Mouse (Mus musculus) embryonic facial prominence, embryonic 12.5 days (tissue): Measurements from ENCODE around the gene Ttc16. TPM values are rescaled to one million over a fixed set of nuclear protein-coding genes. Genes with fewer than 3 reads are reported as not detected.

ENCODE experiments used
- ATAC-seq: fragments of 200-750 bp; cut with Nextera tagmentation; 2 replicates; pipeline ENCODE4 v1.8.0; 2017; ENCODE audit not compliant: insufficient number of reproducible peaks, insufficient read depth, low FRiP score, low TSS enrichment
- H3K27ac ChIP-seq: fragments of 300-500 bp; sonication (generic); 2 replicates; pipeline ENCODE4 v1.5.1; 2016; ENCODE audit warnings: mild to moderate bottlenecking
- H3K27me3 ChIP-seq: fragments of 300-500 bp; sonication (generic); 2 replicates; pipeline ENCODE4 v1.6.1; 2016; ENCODE audit warnings: mild to moderate bottlenecking, moderate library complexity
- H3K36me3 ChIP-seq: fragments of 300-500 bp; sonication (generic); 2 replicates; pipeline ENCODE4 v1.6.1; 2016; ENCODE audit warnings: mild to moderate bottlenecking
- H3K4me1 ChIP-seq: fragments of 300-500 bp; sonication (generic); 2 replicates; pipeline ENCODE4 v1.6.1; 2016
- H3K4me2 ChIP-seq: fragments of 300-500 bp; sonication (generic); replicated peaks from 2 replicates; pipeline ENCODE4 v1.6.1; 2016; ENCODE audit warnings: mild to moderate bottlenecking, moderate library complexity
- H3K4me3 ChIP-seq: fragments of 300-500 bp; sonication (generic); 2 replicates; pipeline ENCODE4 v1.5.1; 2016; ENCODE audit warnings: mild to moderate bottlenecking
- H3K9ac ChIP-seq: fragments of 300-500 bp; sonication (generic); 2 replicates; pipeline ENCODE4 v1.6.1; 2016; ENCODE audit warnings: mild to moderate bottlenecking, moderate library complexity
- H3K9me3 ChIP-seq: fragments of 300-500 bp; sonication (generic); 2 replicates; pipeline ENCODE4 v1.6.1; 2016; ENCODE audit warnings: mild to moderate bottlenecking, moderate library complexity
- WGBS: fragments of 180-500 bp; shearing (Covaris S2); methylation state at CpG from one replicate; pipeline ENCODE4 v1.1.7; 2016; 5-methylcytosine and 5-hydroxymethylcytosine counted together
- polyA plus RNA-seq: library from polyadenylated mRNA; unstranded; fragments of >200 nt; fragmentation: Nextera tagmentation; extraction: Ambion mirVana; gene quantifications from 2 replicates; pipeline ENCODE4 v1.2.1, GENCODE M21; 2016

The Ttc16 gene
- polyA plus RNA-seq, 1 experiment from 2014 or later: 0.23 TPM

DNA sequence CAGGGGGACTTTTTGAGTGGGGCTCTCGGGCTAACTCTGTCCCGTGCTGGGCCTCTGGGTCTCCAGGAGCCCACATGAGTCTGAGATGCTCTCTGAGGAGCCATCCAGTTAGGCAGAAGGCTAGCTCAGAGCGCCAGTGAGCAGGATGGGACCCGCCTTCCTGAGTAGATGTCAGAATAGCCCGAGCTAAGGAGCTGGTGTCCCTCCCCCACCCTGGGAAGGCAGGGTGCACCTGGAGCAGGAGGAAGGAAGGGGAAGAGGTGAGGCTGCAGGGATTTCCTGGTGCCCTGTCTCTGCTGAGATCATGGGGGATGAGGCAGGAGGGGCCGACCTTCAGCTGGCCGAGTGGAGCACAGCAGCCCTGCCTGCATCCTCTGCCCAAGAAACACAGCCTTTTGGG, 47.0 kb downstream of the Ttc16 start:
- 0 out of 2 replicates have a peak overlapping the region, but pooled peaks have one; percentile 24 for H3K9ac ChIP-seq
- peaks cover 40% of the 10 kb centered on the region for H3K4me1 ChIP-seq
- 44% methylated on average over 7 of the region's 7 CpGs for WGBS
- H3K27ac ChIP-seq: peak overlapping the region; percentile 81
- peak overlapping the region; percentile 35 for H3K4me3 ChIP-seq
- no peaks in the 10 kb centered on the region for H3K36me3 ChIP-seq
- no peaks in the 10 kb centered on the region for H3K27me3 ChIP-seq
- ATAC-seq: no peak
- H3K4me2 ChIP-seq: peak overlapping the region; percentile 49
- no peaks in the 10 kb centered on the region for H3K9me3 ChIP-seq

DNA sequence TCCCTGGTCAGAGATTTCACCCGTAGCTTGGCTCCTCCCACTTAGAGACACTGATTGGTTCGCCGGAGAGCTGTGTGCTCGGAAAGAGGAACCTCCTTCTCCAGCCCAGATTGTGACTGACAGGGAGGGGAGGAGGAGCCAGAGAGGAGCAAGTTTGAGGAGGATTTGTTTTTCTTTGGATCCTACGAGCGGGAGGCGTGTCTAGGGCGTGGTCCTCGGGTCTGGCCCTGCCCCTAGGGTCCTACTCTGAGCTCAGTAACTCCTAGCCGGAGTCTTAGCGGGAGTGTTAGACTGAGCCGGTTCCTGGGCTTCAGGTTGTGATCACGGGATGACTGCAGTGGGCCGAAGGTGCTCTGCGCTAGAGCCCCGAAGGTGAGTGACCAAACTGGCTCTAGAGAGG, 48.0 kb downstream of the Ttc16 start:
- Histone ChIP-seq H3K9me3 (no peaks in the 10 kb centered on the region), H3K27me3 (no peaks in the 10 kb centered on the region; the same call in 1 of the 2 replicates), H3K4me2 (peak overlapping the region; percentile 49), H3K27ac (peak overlapping the region; percentile 81; the same call in 1 of the 2 replicates), H3K36me3 (no peaks in the 10 kb centered on the region), H3K9ac (peak overlapping the region; percentile 39; the same call in 1 of the 2 replicates), H3K4me1 (peaks cover 41% of the 10 kb centered on the region), H3K4me3 (peak overlapping the region; percentile 35)
- peak; percentile 92 for ATAC-seq
- WGBS: 1% methylated on average over 16 of the region's 16 CpGs

DNA sequence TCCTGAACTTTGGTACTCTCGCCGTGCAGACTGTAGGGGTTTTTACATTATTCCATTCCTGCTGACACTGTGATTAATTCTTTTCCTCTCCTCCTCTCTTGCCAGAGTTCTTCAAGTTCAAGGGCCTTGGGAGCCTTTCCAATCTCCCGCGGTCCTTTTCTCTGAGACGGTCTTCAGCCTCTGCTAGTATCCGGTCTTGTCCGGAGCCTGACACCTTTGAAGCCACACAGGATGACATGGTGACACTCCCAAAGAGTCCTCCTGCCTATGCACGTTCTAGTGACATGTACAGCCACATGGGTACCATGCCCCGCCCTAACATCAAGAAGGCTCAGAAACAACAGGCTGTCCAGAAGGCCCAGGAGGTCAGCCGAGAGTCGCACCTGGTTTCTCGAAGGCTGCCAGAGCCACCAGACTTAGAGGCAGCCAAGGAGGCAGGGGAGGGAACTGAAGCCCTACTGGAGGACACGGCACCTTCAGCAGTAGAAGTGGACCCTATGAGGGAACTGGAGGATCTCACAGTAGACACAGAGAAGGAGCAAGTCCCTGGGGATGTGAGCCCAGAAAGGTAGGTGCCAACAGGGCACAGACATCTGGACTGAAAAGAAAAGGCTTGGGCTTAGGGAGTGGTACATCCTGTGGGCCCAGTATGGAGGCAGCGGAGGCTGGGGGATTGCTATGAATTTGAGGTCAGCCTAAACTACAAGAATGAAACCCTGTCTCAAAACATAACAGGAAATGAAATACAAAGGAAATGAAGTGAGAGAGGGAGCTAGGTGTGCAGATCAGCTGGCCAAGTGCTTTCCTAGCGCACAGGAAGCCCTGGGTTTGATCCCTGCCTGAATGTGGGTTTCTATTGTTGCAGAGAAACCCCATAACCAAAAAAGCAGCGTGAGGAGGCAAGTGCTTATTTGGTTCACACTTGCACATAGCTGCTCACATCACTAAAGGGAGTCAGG, 50.3 kb downstream of the Ttc16 start:
- no peak for ATAC-seq
- 83% methylated on average over 16 of the region's 16 CpGs for WGBS
- H3K4me3 ChIP-seq: no peak overlapping the region
- H3K4me2 ChIP-seq: no peak overlapping the region
- no peaks in the 10 kb centered on the region for H3K36me3 ChIP-seq
- no peaks in the 10 kb centered on the region; the same call in 1 of the 2 replicates for H3K27me3 ChIP-seq
- no peak overlapping the region for H3K9ac ChIP-seq
- H3K27ac ChIP-seq: no peak overlapping the region
- peaks cover 38% of the 10 kb centered on the region for H3K4me1 ChIP-seq
- H3K9me3 ChIP-seq: no peaks in the 10 kb centered on the region

DNA sequence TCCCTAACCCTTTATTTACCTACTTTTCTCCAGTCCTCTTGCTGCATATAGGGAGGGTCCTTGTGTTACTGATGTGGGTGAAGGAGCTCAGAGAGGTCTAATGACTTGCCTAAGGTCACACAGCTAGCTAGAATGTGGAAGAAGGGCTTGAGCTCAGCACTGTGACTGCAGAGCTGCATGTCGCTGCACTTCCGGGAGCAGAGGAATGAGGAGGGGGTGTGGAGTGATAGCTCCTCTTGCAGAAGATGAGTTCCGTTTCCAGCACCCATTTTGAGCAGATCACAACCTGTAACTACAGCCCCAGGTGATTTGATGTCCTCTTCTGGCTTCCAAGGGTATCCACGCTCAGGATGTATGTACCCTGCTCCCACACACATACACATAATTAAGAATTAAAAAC, 51.3 kb downstream of the Ttc16 start:
- 79% methylated on average over 4 of the region's 4 CpGs for WGBS
- H3K4me2 ChIP-seq: no peak overlapping the region
- ATAC-seq: no peak
- no peak overlapping the region for H3K9ac ChIP-seq
- H3K9me3 ChIP-seq: no peaks in the 10 kb centered on the region
- H3K27me3 ChIP-seq: no peaks in the 10 kb centered on the region; the same call in 1 of the 2 replicates
- H3K36me3 ChIP-seq: no peaks in the 10 kb centered on the region
- no peak overlapping the region for H3K4me3 ChIP-seq
- no peak overlapping the region for H3K27ac ChIP-seq
- peaks cover 30% of the 10 kb centered on the region for H3K4me1 ChIP-seq

DNA sequence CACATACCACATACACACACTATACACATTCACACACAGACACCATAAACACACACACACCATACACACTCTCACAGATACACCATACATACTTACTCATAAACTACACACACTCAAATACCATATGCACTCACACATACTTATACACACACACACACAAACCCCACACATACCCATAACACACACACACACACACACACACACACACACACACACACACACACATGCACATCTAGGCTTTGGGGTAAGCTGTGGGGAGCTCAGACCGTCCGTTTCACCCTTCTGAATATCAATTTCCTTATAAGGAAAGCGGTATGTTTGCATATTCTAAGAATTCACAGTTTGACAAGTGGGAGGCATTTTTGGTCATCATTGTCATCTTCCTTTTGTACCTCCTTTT, 52.9 kb downstream of the Ttc16 start:
- Histone ChIP-seq H3K4me3 (no peak overlapping the region), H3K9me3 (no peaks in the 10 kb centered on the region), H3K9ac (0 out of 2 replicates have a peak overlapping the region, but pooled peaks have one; percentile 1), H3K27me3 (no peaks in the 10 kb centered on the region; the same call in 1 of the 2 replicates), H3K36me3 (no peaks in the 10 kb centered on the region), H3K27ac (no peak overlapping the region; the same call in 1 of the 2 replicates), H3K4me2 (no peak overlapping the region; the same call in 1 of the 2 replicates), H3K4me1 (peaks cover 24% of the 10 kb centered on the region)
- 77% methylated on average over 3 of the region's 3 CpGs for WGBS
- ATAC-seq: no peak

DNA sequence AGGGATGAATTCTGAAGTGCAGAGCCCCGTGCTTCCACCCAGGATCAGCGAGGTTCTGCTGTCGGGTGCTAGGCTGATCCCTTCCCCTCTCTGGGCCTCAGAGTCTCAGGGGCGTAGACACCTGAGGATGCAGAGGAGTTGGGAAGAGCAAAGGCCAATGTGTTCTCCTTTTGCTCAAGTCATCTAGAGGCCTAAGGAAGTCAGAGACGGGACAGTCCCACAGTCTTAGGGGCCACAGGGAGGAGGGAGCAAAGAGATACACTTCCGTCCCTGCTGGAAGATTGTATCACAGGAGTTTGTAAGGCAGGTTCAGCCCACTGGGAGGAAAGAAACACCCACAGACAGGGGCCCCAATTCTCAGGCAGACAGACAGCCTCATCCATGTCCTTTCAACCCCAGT, 53.4 kb downstream of the Ttc16 start:
- Histone ChIP-seq H3K4me2 (peak overlapping the region; percentile 27), H3K4me1 (peaks cover 24% of the 10 kb centered on the region), H3K4me3 (no peak overlapping the region), H3K36me3 (no peaks in the 10 kb centered on the region), H3K9ac (0 out of 2 replicates have a peak overlapping the region, but pooled peaks have one; percentile 1), H3K27ac (no peak overlapping the region; the same call in 1 of the 2 replicates), H3K27me3 (no peaks in the 10 kb centered on the region; the same call in 1 of the 2 replicates), H3K9me3 (no peaks in the 10 kb centered on the region)
- WGBS: 54% methylated on average over 6 of the region's 6 CpGs
- ATAC-seq: no peak

DNA sequence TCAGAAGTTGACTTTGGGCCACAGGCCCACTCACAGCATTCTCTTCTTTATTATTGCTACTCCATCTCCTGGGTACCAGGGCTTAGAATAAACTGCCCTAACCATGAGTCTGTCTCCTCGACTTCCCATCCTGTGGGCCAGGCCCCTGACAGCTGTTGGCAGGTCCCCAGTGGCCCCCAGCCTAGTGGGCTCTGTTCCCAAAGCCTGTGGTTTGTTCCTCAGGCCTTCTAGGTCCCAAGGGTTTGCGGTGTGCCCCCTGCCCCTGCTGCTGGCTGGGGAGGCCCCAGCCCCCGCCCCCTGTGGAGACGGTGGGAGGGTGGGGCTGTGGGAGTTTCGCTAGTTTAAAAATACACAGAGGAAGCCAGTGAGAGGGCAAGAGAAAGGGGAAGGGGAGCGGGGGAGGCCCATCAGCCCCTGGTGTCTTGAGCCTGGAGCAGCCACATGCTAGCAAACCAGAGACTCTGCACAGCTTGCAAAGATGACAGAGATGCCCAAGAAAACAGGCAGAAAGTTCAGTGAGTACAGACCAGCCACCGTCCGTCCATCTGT, 54.7 kb downstream of the Ttc16 start, which contains the start of gene Sh2d3c:
Gene Sh2d3c (plus strand): TSS at position 375 of the 549 bp plus-strand sequence.
- H3K36me3 ChIP-seq: no peaks in the 10 kb centered on the region
- H3K4me2 ChIP-seq: peak within 1 kb of the TSS; percentile 27
- H3K4me1 ChIP-seq: peaks cover 24% of the 10 kb centered on the region
- WGBS: 40% methylated on average over 8 of the region's 8 CpGs
- ATAC-seq: 0 out of 2 replicates have a peak, but pooled peaks have one; percentile 12
- H3K9me3 ChIP-seq: no peaks in the 10 kb centered on the region
- no peak within 1 kb of the TSS for H3K4me3 ChIP-seq
- H3K27me3 ChIP-seq: no peaks in the 10 kb centered on the region; the same call in 1 of the 2 replicates
- peak within 1 kb of the TSS; percentile 33; the same call in 1 of the 2 replicates for H3K9ac ChIP-seq
- H3K27ac ChIP-seq: peak within 1 kb of the TSS; percentile 51

DNA sequence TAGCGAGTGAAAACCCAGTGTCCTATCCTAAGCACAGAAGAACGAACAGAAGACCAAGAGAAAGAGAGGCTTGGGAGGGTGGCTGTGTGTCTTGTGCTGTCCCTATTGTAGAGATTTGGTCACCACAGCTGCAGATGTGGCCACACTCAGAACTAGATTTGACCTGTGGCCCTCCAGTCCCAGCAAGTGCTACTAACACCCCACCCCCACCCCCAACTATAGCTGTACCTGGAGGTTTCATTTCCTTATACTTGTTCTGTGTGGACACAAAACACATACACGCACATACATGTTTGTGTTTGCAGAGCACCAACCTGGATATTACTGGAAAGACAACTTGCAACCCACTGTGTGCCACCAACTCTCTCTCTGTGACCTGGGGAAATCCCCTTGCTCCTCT, 55.4 kb downstream of the Ttc16 start:
- WGBS: 92% methylated on average over 3 of the region's 3 CpGs
- Histone ChIP-seq H3K27ac (no peak overlapping the region), H3K4me3 (no peak overlapping the region), H3K4me2 (no peak overlapping the region), H3K9me3 (no peaks in the 10 kb centered on the region), H3K27me3 (no peaks in the 10 kb centered on the region; the same call in 1 of the 2 replicates), H3K9ac (no peak overlapping the region), H3K4me1 (peaks cover 26% of the 10 kb centered on the region), H3K36me3 (no peaks in the 10 kb centered on the region)
- ATAC-seq: no peak

DNA sequence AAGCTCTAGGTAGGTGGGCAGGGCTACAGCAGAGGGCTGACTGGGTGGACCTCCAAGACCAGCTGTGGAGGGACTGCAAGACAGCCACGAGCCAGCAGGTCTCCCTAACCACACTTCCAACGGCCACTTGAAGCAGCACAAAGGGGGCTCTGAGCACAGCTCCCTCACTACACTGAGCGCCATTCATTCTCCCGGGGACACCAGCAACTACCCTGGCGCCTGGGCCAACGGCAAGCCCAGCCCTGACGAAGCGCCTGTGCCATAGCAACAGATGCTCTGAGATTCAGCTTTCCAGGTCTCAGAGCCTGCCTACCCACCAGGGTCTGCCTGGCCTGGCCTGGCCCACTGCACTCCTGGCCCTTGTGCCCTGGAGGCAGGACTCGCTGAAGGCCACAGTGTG, 56.7 kb downstream of the Ttc16 start:
- Histone ChIP-seq H3K4me2 (no peak overlapping the region), H3K27me3 (no peaks in the 10 kb centered on the region; the same call in 1 of the 2 replicates), H3K27ac (no peak overlapping the region), H3K9ac (no peak overlapping the region), H3K4me1 (peaks cover 38% of the 10 kb centered on the region), H3K36me3 (no peaks in the 10 kb centered on the region), H3K9me3 (no peaks in the 10 kb centered on the region), H3K4me3 (no peak overlapping the region)
- no peak for ATAC-seq
- WGBS: 40% methylated on average over 9 of the region's 9 CpGs

DNA sequence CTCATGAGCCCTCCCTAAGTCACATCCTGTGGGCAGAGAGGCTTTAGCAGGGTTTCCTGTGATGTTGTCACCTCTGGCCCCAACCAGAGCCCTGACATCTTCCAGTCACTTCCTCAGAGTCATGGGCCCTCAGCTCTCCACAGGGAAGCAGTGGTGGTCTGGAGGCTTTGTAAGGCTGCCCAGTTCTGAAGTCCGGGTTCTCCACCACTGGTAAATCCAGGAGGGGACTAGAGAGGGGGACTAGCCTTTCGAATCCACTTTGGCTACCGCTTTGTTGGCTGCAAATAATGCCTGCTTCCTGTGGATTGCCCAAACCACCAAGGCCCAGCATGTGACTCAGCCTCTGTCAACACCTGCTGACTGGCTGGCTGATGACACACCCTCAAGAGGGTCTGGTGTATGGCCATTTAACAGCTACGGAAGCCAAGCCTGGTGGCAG, 60.4 kb downstream of the Ttc16 start:
- no peaks in the 10 kb centered on the region for H3K9me3 ChIP-seq
- H3K4me2 ChIP-seq: no peak overlapping the region
- H3K27ac ChIP-seq: peak overlapping the region; percentile 98
- ATAC-seq: no peak
- peaks cover 12% of the 10 kb centered on the region for H3K36me3 ChIP-seq
- no peak overlapping the region for H3K4me3 ChIP-seq
- WGBS: 63% methylated on average over 4 of the region's 4 CpGs
- H3K27me3 ChIP-seq: no peaks in the 10 kb centered on the region
- peaks cover 27% of the 10 kb centered on the region for H3K4me1 ChIP-seq
- H3K9ac ChIP-seq: no peak overlapping the region

DNA sequence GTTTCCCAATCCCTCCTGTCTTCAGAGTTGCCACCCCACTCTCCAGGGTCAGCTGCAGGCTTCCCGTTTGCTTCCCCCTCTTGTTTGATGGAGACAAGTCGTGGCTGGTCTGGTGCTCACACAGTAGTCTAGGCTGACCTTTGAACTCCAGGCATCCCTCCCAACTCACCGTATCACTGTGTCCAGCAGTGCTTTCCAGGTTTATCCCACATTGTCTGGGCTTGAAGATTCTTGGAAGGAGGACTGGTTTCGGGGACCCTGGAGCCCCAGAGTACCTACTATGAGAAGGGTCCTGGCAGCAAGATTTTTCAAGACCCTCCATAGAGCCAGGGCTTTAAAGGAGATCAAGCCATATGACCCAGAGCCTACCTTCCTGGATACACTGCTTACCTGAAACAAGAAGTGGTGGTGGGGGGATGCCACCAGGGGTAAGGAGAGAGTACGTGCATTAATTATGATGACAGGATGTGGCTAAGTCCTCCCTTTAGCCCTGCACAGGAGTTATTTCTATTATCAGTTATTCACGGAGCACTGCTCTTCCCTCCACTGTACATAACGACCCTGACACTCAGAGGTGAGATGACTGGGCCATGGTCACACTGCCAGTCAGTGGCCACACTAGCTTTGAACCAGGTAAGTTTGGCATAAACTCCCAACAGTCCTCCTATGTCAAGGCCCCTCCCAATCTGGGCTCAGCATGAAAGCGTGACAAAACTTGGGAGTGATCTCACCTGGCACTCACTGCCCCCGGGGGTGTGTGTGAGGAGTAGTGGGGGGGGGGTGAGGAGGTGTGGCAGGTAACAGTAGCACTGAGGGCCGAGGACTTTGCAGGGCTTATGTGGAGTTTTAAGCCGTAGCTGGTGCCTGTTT, 61.1 kb downstream of the Ttc16 start:
- H3K9me3 ChIP-seq: no peaks in the 10 kb centered on the region
- peaks cover 27% of the 10 kb centered on the region for H3K4me1 ChIP-seq
- H3K36me3 ChIP-seq: peaks cover 18% of the 10 kb centered on the region
- no peak for ATAC-seq
- 50% methylated on average over 11 of the region's 11 CpGs for WGBS
- no peaks in the 10 kb centered on the region for H3K27me3 ChIP-seq
- H3K4me3 ChIP-seq: peak overlapping the region; percentile 93; the same call in 1 of the 2 replicates
- peak overlapping the region; percentile 85; the same call in 1 of the 2 replicates for H3K4me2 ChIP-seq
- H3K27ac ChIP-seq: peak overlapping the region; percentile 98
- H3K9ac ChIP-seq: peak overlapping the region; percentile 85; the same call in 1 of the 2 replicates
